In genomic region chr16:30020124-30020523, GRCm38 (mm10) we compare ENCODE assay signal across 8 mouse cellular contexts. TPM values are rescaled to one million over a fixed set of nuclear protein-coding genes. Genes with fewer than 3 reads are reported as not detected.
A peak's percentile ranks its signal among the peaks of the same experiment; 100 is the strongest.
DNase-seq lines count a peak whose midpoint lies in the region; ATAC-seq and TF ChIP-seq lines count a peak whose summit lies in the region.

No protein-coding gene starts in this region.

- TF ChIP-seq CTCF in lung, embryonic 14.5 days (IDR thresholded peaks at IDR 0.05; ENCODE audit: low read depth) = no peak
- TF ChIP-seq CTCF in lung, postnatal 0 days (IDR thresholded peaks at IDR 0.05) = no peak

- H3K4me2 ChIP-seq in lung, embryonic 14.5 days = peak overlapping the region; percentile 40
- H3K4me2 ChIP-seq in lung, postnatal 0 days (replicated peaks; ENCODE audit: low read depth, low read length) = no peak overlapping the region
- peak overlapping the region; percentile 29 for H3K4me2 ChIP-seq in stomach, embryonic 15.5 days

- H3K27me3 ChIP-seq in lung, embryonic 14.5 days (ENCODE audit: insufficient read depth, low read length) = no peaks in the 10 kb centered on the region
- H3K27me3 ChIP-seq in lung, postnatal 0 days (replicated peaks; ENCODE audit: insufficient read depth, low read length) = no peaks in the 10 kb centered on the region
- H3K27me3 ChIP-seq in limb, embryonic 10.5 days (ENCODE audit: low read depth, poor library complexity, severe bottlenecking) = peaks cover 10% of the 10 kb centered on the region; the same call in 1 of the 2 replicates
- H3K27me3 ChIP-seq in stomach, embryonic 15.5 days (replicated peaks) = no peaks in the 10 kb centered on the region

- ATAC-seq in lung, embryonic 14.5 days (ENCODE audit: insufficient read depth) = peak; percentile 56
- ATAC-seq in lung, postnatal 0 days = no peak
- ATAC-seq in stomach, embryonic 15.5 days (ENCODE audit: insufficient read depth, low FRiP score, low read depth) = no peak

- peak; percentile 54 for DNase-seq in lung, embryonic 14.5 days
- no peak for DNase-seq in lung, postnatal 0 days (ENCODE audit: low spot score)
- DNase-seq in gastrocnemius, postnatal 10 days = peak; percentile 50
- peak; percentile 77 for DNase-seq in limb, embryonic 10.5 days (ENCODE audit: low spot score)
- DNase-seq in adipocyte (ENCODE audit: low spot score) = no peak
- no peak for DNase-seq in cerebellum, adult 8-10 months
- DNase-seq in urinary bladder, postnatal 4 days (ENCODE audit: low spot score in 2 of 2) = no peak

- no peak overlapping the region for H3K4me3 ChIP-seq in lung, embryonic 14.5 days (ENCODE audit: low read depth, low read length)
- no peak overlapping the region for H3K4me3 ChIP-seq in lung, postnatal 0 days (ENCODE audit: low read depth, low read length)
- H3K4me3 ChIP-seq in limb, embryonic 10.5 days = peak overlapping the region; percentile 40
- no peak overlapping the region for H3K4me3 ChIP-seq in stomach, embryonic 15.5 days (replicated peaks)

- H3K9me3 ChIP-seq in lung, embryonic 14.5 days (ENCODE audit: low read depth, low read length) = no peaks in the 10 kb centered on the region
- H3K9me3 ChIP-seq in lung, postnatal 0 days (ENCODE audit: low read length) = no peaks in the 10 kb centered on the region
- H3K9me3 ChIP-seq in limb, embryonic 10.5 days (replicated peaks) = no peaks in the 10 kb centered on the region
- H3K9me3 ChIP-seq in stomach, embryonic 15.5 days = no peaks in the 10 kb centered on the region

- no peak overlapping the region for H3K27ac ChIP-seq in lung, embryonic 14.5 days (ENCODE audit: low read depth)
- no peak overlapping the region for H3K27ac ChIP-seq in lung, postnatal 0 days (ENCODE audit: low read length)
- peak overlapping the region; percentile 78 for H3K27ac ChIP-seq in limb, embryonic 10.5 days
- H3K27ac ChIP-seq in stomach, embryonic 15.5 days = peak overlapping the region; percentile 3; the same call in 1 of the 2 replicates

- no peak overlapping the region for H3K9ac ChIP-seq in lung, embryonic 14.5 days
- H3K9ac ChIP-seq in lung, postnatal 0 days (replicated peaks; ENCODE audit: low read depth) = no peak overlapping the region
- no peak overlapping the region for H3K9ac ChIP-seq in stomach, embryonic 15.5 days

- 22% methylated on average over 13 of the region's 13 CpGs for WGBS in lung, embryonic 14.5 days
- WGBS in lung, postnatal 0 days = 33% methylated on average over 13 of the region's 13 CpGs
- 3% methylated on average over 13 of the region's 13 CpGs for WGBS in limb, embryonic 10.5 days
- WGBS in stomach, embryonic 15.5 days = 36% methylated on average over 13 of the region's 13 CpGs

- TF ChIP-seq EP300 in lung, postnatal 0 days (IDR thresholded peaks at IDR 0.05) = no peak

- H3K4me1 ChIP-seq in lung, embryonic 14.5 days (ENCODE audit: insufficient read depth) = peaks cover 8% of the 10 kb centered on the region; the same call in 1 of the 2 replicates
- H3K4me1 ChIP-seq in lung, postnatal 0 days (ENCODE audit: insufficient read depth, low read depth, low read length) = no peaks in the 10 kb centered on the region
- peaks cover 82% of the 10 kb centered on the region for H3K4me1 ChIP-seq in limb, embryonic 10.5 days
- peaks cover 23% of the 10 kb centered on the region for H3K4me1 ChIP-seq in stomach, embryonic 15.5 days

- no peaks in the 10 kb centered on the region for H3K36me3 ChIP-seq in lung, embryonic 14.5 days (ENCODE audit: insufficient read depth)
- H3K36me3 ChIP-seq in lung, postnatal 0 days (ENCODE audit: insufficient read depth, low read length) = no peaks in the 10 kb centered on the region
- H3K36me3 ChIP-seq in limb, embryonic 10.5 days = no peaks in the 10 kb centered on the region
- H3K36me3 ChIP-seq in stomach, embryonic 15.5 days = no peaks in the 10 kb centered on the region

RNA-seq across cellular contexts. Expression of gene Hes1, which starts 44.1 kb away (rescaled TPM):
- polyA plus RNA-seq in lung, embryonic 14.5 days (2014; fragmentation: Nextera tagmentation; extraction: Ambion mirVana) = 52.9 and 54.0 TPM in 2 replicates
- polyA plus RNA-seq in lung, postnatal 0 days (2015; fragmentation: Nextera tagmentation; extraction: Ambion mirVana) = 89.1 and 93.9 TPM in 2 replicates
- 10 to 100 TPM; 19.1 to 24.6 TPM for total RNA-seq in gastrocnemius, postnatal 10 days (2021)
- polyA plus RNA-seq in limb, embryonic 10.5 days (2016; fragmentation: Nextera tagmentation; extraction: Ambion mirVana) = 39.5 and 45.5 TPM in 2 replicates
- 64.4 and 67.1 TPM in 2 replicates for polyA plus RNA-seq in stomach, embryonic 15.5 days (2015; fragmentation: Nextera tagmentation; extraction: Ambion mirVana)

Comparison
In these comparisons a context has a peak if more than half of its experiments do, and no peak if none do; other contexts are left out.
1. DNase-seq: peak in lung, embryonic 14.5 days (single experiment), gastrocnemius, postnatal 10 days (single experiment) and limb, embryonic 10.5 days (single experiment); none in lung, postnatal 0 days (single experiment), adipocyte (single experiment), cerebellum, adult 8-10 months (single experiment) and urinary bladder, postnatal 4 days (0 of 2).
2. H3K27ac ChIP-seq: peak in limb, embryonic 10.5 days (single experiment) and stomach, embryonic 15.5 days (single experiment); none in lung, embryonic 14.5 days (single experiment) and lung, postnatal 0 days (single experiment).